Mouse (Mus musculus) cerebellum, adult 2 months (tissue): ENCODE results near the gene St6galnac4. TPM values are rescaled to one million over a fixed set of nuclear protein-coding genes. Genes with fewer than 3 reads are reported as not detected.
A peak's percentile ranks its signal among the peaks of the same experiment; 100 is the strongest.

Source experiments
- DNase-seq, 2 experiments: peaks; one replicate each; pipeline ENCODE4 v3.0.0; 2021
- H3K27ac ChIP-seq: fragments of 200-500 bp; 2 replicates; pipeline ENCODE4 v1.5.1; 2012; ENCODE audit warnings: low read length, control low read depth, inconsistent platforms; ENCODE audit not compliant: insufficient read depth
- H3K27me3 ChIP-seq: fragments of 200-500 bp; 2 replicates; pipeline ENCODE4 v1.6.1; 2012; ENCODE audit warnings: inconsistent platforms, mild to moderate bottlenecking, low read length, moderate library complexity; ENCODE audit not compliant: control insufficient read depth, insufficient read depth
- H3K4me1 ChIP-seq: fragments of 200-500 bp; 2 replicates; pipeline ENCODE4 v1.6.1; 2011; ENCODE audit warnings: low read length; ENCODE audit not compliant: control insufficient read depth, insufficient read depth
- H3K4me3 ChIP-seq: fragments of 200-500 bp; replicated peaks from 2 replicates; pipeline ENCODE3; 2011; ENCODE audit warnings: mild to moderate bottlenecking, low read depth, low read length, control low read depth; ENCODE audit not compliant: insufficient read depth
- CTCF ChIP-seq: fragments of 200-500 bp; IDR thresholded peaks from 2 replicates; pipeline ENCODE4 v1.5.1; 2011; ENCODE audit warnings: low read depth, mild to moderate bottlenecking, control low read depth, low read length, moderate library complexity, borderline replicate concordance; ENCODE audit not compliant: insufficient read depth
- POLR2A ChIP-seq: fragments of 200-500 bp; IDR thresholded peaks from 2 replicates; pipeline ENCODE4 v1.6.1; 2011; ENCODE audit warnings: low read length, control low read depth, borderline replicate concordance; ENCODE audit not compliant: insufficient read depth
- WGBS: fragments of 180-500 bp; shearing (Covaris S2); methylation state at CpG from one replicate; pipeline ENCODE4 v1.1.7; 2018; 5-methylcytosine and 5-hydroxymethylcytosine counted together
- polyA plus RNA-seq: library from polyadenylated mRNA; depleted of rRNA; stranded (reverse); fragments of >200 nt; gene quantifications from 2 replicates; pipeline ENCODE4 v1.2.3, GENCODE M21; 2012

Gene St6galnac4
- polyA plus RNA-seq, 1 experiment: 91.4 TPM

DNA sequence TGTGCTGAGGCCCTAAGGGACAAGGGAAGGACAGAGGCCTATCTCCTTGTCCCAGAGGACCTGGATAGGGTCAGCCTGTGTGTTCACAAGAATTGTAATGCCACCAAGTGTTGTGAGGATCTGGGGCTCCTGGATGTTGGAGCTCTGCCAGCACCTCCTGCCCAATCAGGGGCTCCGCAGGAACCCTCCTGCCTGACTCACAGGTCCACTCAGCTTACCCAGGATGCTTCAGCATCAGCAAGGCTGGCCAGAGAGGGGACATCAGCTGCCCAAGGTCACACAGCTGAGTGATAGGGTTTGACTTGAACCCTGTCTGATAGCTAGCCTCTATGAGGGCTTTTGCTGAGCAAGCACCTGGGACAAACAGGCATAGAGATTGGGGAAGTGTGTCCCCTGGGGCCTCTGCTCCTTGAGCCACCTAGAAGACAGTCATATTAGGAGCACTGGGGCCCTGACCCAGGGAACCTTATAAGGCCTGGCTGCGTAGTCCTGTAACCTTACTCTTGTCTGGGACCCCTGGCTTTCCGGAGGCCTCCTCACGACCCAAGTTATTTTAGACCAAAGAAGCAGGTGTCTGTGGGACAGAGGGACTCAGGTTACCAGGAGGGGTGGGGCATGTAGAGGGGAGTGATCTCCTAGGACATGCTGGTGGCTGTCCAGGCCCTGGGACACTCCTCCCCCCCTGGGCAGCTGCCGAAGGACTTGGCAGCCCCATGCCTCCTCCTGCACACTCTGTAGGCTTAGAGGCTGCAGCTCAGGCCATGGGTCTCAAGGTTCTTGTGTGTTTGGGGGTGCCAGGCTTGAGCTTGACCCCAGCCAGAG is 39.2 kb downstream of the St6galnac4 start:
- Histone ChIP-seq H3K4me1 (peaks cover 46% of the 10 kb centered on the region), H3K27me3 (no peaks in the 10 kb centered on the region), H3K27ac (peak overlapping the region; percentile 96), H3K4me3 (peak overlapping the region; percentile 86)
- peak; percentile 83 to 87 for DNase-seq
- TF ChIP-seq POLR2A (peak; percentile 18; the same call in 1 of the 2 replicates), CTCF (no peak)
- 19% methylated on average over 5 of the region's 5 CpGs for WGBS

GRCm38 (mm10) chr2:32627266-32628043 is 40.6 kb downstream of the St6galnac4 start:
- Histone ChIP-seq H3K4me1 (peaks cover 53% of the 10 kb centered on the region), H3K4me3 (peak overlapping the region; percentile 6), H3K27me3 (no peaks in the 10 kb centered on the region), H3K27ac (no peak overlapping the region)
- TF ChIP-seq POLR2A: no peak
- TF ChIP-seq CTCF: no peak
- 66% methylated on average over 20 of the region's 20 CpGs for WGBS
- DNase-seq: peak in 1 of 2 experiments; percentile 45

DNA sequence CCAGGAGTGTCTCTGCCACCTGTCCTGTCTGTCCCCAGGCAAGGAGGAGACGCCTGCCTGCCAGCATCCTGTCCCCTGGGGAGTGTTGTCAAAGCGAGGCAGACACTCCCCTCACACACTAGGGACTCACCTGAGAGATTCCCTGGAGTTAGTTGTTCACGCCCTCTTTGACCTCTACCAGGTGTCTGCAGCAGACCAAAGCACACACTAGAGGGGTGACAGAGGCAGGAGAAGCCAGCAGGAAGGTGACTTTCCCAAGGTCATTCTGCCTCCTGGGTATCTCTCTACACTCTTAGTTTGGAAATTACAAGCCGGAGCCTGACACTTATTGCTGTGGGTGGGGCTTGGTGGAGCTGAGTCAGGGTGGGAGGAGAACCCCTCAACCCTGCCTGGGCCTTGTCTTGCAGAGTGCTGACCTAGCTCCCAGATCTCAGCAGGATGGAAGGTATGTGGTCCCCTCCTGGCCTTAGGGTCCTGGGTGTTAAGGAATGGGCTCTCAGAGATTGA is 41.2 kb downstream of the St6galnac4 start:
- H3K4me3 ChIP-seq: no peak overlapping the region

GRCm38 (mm10) chr2:32628729-32629128 is 41.8 kb downstream of the St6galnac4 start:
- Histone ChIP-seq H3K4me1 (peaks cover 64% of the 10 kb centered on the region), H3K27ac (0 out of 2 replicates have a peak overlapping the region, but pooled peaks have one; percentile 32), H3K4me3 (peak overlapping the region; percentile 27), H3K27me3 (no peaks in the 10 kb centered on the region)
- WGBS: 7% methylated on average over 5 of the region's 5 CpGs
- TF ChIP-seq POLR2A (no peak), CTCF (no peak)
- peak; percentile 70 to 71 for DNase-seq

More for the DNA sequence above, 41.2 kb downstream of the St6galnac4 start:
- 38% methylated on average over 4 of the region's 4 CpGs for WGBS
- Histone ChIP-seq H3K27me3 (no peaks in the 10 kb centered on the region), H3K27ac (0 out of 2 replicates have a peak overlapping the region, but pooled peaks have one; percentile 32), H3K4me1 (peaks cover 58% of the 10 kb centered on the region)
- TF ChIP-seq CTCF: no peak
- no peak for TF ChIP-seq POLR2A
- DNase-seq: no peak

GRCm38 (mm10) chr2:32629276-32629976 is 42.5 kb downstream of the St6galnac4 start:
- H3K4me1 ChIP-seq: peaks cover 60% of the 10 kb centered on the region
- TF ChIP-seq CTCF: no peak
- TF ChIP-seq POLR2A: no peak
- 46% methylated on average over 9 of the region's 9 CpGs for WGBS

DNA sequence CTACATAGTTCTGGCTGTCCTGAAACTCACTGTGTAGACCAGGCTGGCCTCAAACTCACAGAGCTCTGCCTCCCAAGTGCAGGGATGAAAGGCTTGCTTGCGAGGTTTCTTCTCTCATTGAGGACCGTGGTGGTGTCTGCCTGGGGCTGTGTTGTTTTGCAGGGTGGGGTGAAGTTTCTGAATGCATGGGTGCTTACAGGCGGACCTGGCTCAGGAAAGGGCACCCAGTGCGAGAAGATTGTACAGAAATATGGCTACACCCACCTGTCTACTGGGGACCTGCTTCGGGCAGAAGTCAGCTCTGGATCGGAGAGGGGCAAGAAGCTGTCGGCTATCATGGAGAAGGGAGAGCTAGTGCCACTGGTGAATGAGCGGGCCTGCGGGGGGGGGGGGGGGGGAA is 43.1 kb downstream of the St6galnac4 start:
- DNase-seq: no peak
- 77% methylated on average over 9 of the region's 9 CpGs for WGBS
- H3K4me1 ChIP-seq: peaks cover 54% of the 10 kb centered on the region
- no peak overlapping the region for H3K4me3 ChIP-seq
- H3K27ac ChIP-seq: no peak overlapping the region
- TF ChIP-seq POLR2A: no peak
- TF ChIP-seq CTCF: no peak
- H3K27me3 ChIP-seq: no peaks in the 10 kb centered on the region

More at GRCm38 (mm10) chr2:32629276-32629976, 42.5 kb downstream of the St6galnac4 start:
- Histone ChIP-seq H3K27me3 (no peaks in the 10 kb centered on the region), H3K27ac (no peak overlapping the region), H3K4me3 (no peak overlapping the region)
- DNase-seq: peak; percentile 47 to 49

- 82% methylated on average over 10 of the region's 10 CpGs for WGBS
- TF ChIP-seq POLR2A (no peak), CTCF (no peak)
- no peak overlapping the region for H3K4me3 ChIP-seq
- DNase-seq: no peak
- peaks cover 53% of the 10 kb centered on the region for H3K4me1 ChIP-seq
- H3K27ac ChIP-seq: no peak overlapping the region
- H3K27me3 ChIP-seq: no peaks in the 10 kb centered on the region
Observed at GRCm38 (mm10) chr2:32631046-32631445, 44.2 kb downstream of the St6galnac4 start.
